9 mouse cellular contexts compared by ENCODE assay signal in genomic region chr13:84613004-84613403, GRCm38 (mm10).
DNase-seq lines count a peak whose midpoint lies in the region; ATAC-seq lines count a peak whose summit lies in the region.
"Had no signal": no experiment of that assay in that cellular context is flagged by ENCODE, and none has a peak within 500 bp of the region (broad histone marks: within the 10 kb centered on the region; RNA-seq: fewer than 3 reads in every experiment).

No protein-coding gene starts in this region.

- H3K36me3 ChIP-seq in embryonic facial prominence, embryonic 14.5 days (ENCODE audit: control insufficient read depth, insufficient read depth, low read length), result no peaks in the 10 kb centered on the region
- H3K36me3 ChIP-seq in embryonic facial prominence, embryonic 10.5 days (replicated peaks), result no peaks in the 10 kb centered on the region
- H3K36me3 ChIP-seq: embryonic facial prominence, embryonic 13.5 days had no signal

- intact Hi-C loops in left cerebral cortex, postnatal 25 days (cut with DNase I), result loop anchor here (1.0 to 10.0 kb wide), 7 partner anchors 144 to 896 kb away; partner anchors contain the start of gene Tmem161b

- H3K9me3 ChIP-seq in embryonic facial prominence, embryonic 14.5 days (ENCODE audit: control insufficient read depth, low read length), result no peaks in the 10 kb centered on the region
- H3K9me3 ChIP-seq in embryonic facial prominence, embryonic 10.5 days, result no peaks in the 10 kb centered on the region
- H3K9me3 ChIP-seq: embryonic facial prominence, embryonic 13.5 days had no signal

- ATAC-seq in embryonic facial prominence, embryonic 14.5 days (ENCODE audit: low read depth), result no peak
- ATAC-seq in frontal cortex, adult (ENCODE audit: low TSS enrichment), result peak; percentile 100

- H3K4me3 ChIP-seq in embryonic facial prominence, embryonic 14.5 days (ENCODE audit: low read depth, low read length), result no peak overlapping the region
- no peak overlapping the region for H3K4me3 ChIP-seq in embryonic facial prominence, embryonic 10.5 days
- H3K4me3 ChIP-seq: embryonic facial prominence, embryonic 13.5 days had no signal

- H3K4me1 ChIP-seq in embryonic facial prominence, embryonic 14.5 days (ENCODE audit: control insufficient read depth, insufficient read depth, low read length), result no peaks in the 10 kb centered on the region
- peaks cover 9% of the 10 kb centered on the region for H3K4me1 ChIP-seq in embryonic facial prominence, embryonic 10.5 days
- H3K4me1 ChIP-seq: embryonic facial prominence, embryonic 13.5 days had no signal

- DNase-seq in embryonic facial prominence, embryonic 14.5 days (ENCODE audit: low spot score), result peak; percentile 52
- no peak for DNase-seq in embryonic facial prominence, embryonic 10.5 days (ENCODE audit: low spot score)
- peak; percentile 41 for DNase-seq in adrenal gland, postnatal 14 days
- DNase-seq in left cerebral cortex, postnatal 25 days (ENCODE audit: low spot score in 2 of 2), result peak; percentile 58 to 97
- DNase-seq in right cerebral cortex, adult 2 months (ENCODE audit: low spot score in 2 of 2), result peak; percentile 71 to 73
- no peak for DNase-seq in spleen, postnatal 14 days (ENCODE audit: low spot score in 2 of 2)
- DNase-seq in urinary bladder, postnatal 10 days (ENCODE audit: low spot score), result no peak

- H3K9ac ChIP-seq in embryonic facial prominence, embryonic 14.5 days (ENCODE audit: low read depth, low read length), result no peak overlapping the region
- H3K9ac ChIP-seq: embryonic facial prominence, embryonic 13.5 days had no signal

- no peaks in the 10 kb centered on the region for H3K27me3 ChIP-seq in embryonic facial prominence, embryonic 14.5 days (replicated peaks; ENCODE audit: control insufficient read depth, insufficient read depth, low read length)
- H3K27me3 ChIP-seq in embryonic facial prominence, embryonic 10.5 days (replicated peaks; ENCODE audit: low read depth, poor library complexity, severe bottlenecking), result peaks cover 23% of the 10 kb centered on the region
- H3K27me3 ChIP-seq: embryonic facial prominence, embryonic 13.5 days had no signal

- WGBS in embryonic facial prominence, embryonic 14.5 days, result 22% methylated on average over 2 of the region's 2 CpGs
- 32% methylated on average over 2 of the region's 2 CpGs for WGBS in embryonic facial prominence, embryonic 10.5 days

- H3K27ac ChIP-seq in embryonic facial prominence, embryonic 14.5 days (replicated peaks; ENCODE audit: low read depth, low read length), result no peak overlapping the region
- H3K27ac ChIP-seq in embryonic facial prominence, embryonic 10.5 days (replicated peaks), result no peak overlapping the region
- H3K27ac ChIP-seq: embryonic facial prominence, embryonic 13.5 days had no signal

- H3K4me2 ChIP-seq in embryonic facial prominence, embryonic 14.5 days (ENCODE audit: low read depth, low read length), result no peak overlapping the region
- H3K4me2 ChIP-seq: embryonic facial prominence, embryonic 13.5 days had no signal

Comparison
In these comparisons a context has a peak if more than half of its experiments do, and no peak if none do; other contexts are left out.
1. DNase-seq: peak in embryonic facial prominence, embryonic 14.5 days (single experiment), adrenal gland, postnatal 14 days (single experiment), left cerebral cortex, postnatal 25 days (2 of 2) and right cerebral cortex, adult 2 months (2 of 2); none in embryonic facial prominence, embryonic 10.5 days (single experiment), spleen, postnatal 14 days (0 of 2) and urinary bladder, postnatal 10 days (single experiment).